Comparison of ENCODE assay signal across 20 mouse cellular contexts in the genomic region with DNA sequence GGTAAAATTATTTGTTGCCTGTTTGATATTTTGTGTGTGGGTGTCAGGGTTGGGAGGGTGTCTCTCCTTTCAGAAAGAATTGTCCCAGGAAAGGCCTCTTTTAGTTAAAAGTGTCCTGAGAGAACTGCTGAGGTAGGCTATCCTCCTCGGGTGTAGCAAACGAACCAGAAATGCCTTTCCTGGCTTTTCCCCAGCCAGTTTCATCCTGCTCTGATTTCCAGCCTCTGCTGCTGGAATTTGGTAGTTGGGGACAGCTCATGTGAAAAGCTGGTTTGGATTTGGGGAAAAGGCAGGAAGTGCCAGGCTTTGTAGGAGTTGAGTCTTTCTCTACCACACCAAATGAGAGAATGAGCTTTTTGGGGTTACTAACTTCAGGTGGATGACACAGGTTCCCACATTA.
A peak's percentile ranks its signal among the peaks of the same experiment; 100 is the strongest.
DNase-seq lines count a peak whose midpoint lies in the region; TF ChIP-seq lines count a peak whose summit lies in the region.
"Had no signal": no experiment of that assay in that cellular context is flagged by ENCODE, and none has a peak within 500 bp of the region (broad histone marks: within the 10 kb centered on the region; RNA-seq: fewer than 3 reads in every experiment).

No protein-coding gene starts in this region.

- H3K4me3 ChIP-seq in heart, adult 2 months: no peak overlapping the region
- H3K4me3 ChIP-seq in layer of hippocampus, adult 2 months: no peak overlapping the region
- H3K4me3 ChIP-seq: embryonic facial prominence, embryonic 13.5 days; gastrocnemius, adult 2 months; heart, embryonic 10.5 days; hindbrain, embryonic 15.5 days had no signal

- H3K27me3 ChIP-seq in heart, adult 2 months (ENCODE audit: control insufficient read depth, insufficient read depth, low read length): no peaks in the 10 kb centered on the region
- H3K27me3 ChIP-seq: embryonic facial prominence, embryonic 13.5 days had no signal

- TF ChIP-seq POLR2A in heart, adult 2 months (IDR thresholded peaks at IDR 0.05; ENCODE audit: insufficient read depth, low read depth, low read length): no peak

- H3K79me2 ChIP-seq in heart, adult 2 months (replicated peaks; ENCODE audit: control insufficient read depth, insufficient read depth, low read length): no peaks in the 10 kb centered on the region

- no peak overlapping the region for H3K27ac ChIP-seq in heart, adult 2 months
- H3K27ac ChIP-seq in layer of hippocampus, adult 2 months: peak overlapping the region; percentile 85
- H3K27ac ChIP-seq: embryonic facial prominence, embryonic 13.5 days; gastrocnemius, adult 2 months; heart, embryonic 10.5 days; hindbrain, embryonic 15.5 days had no signal

- 33% methylated on average over 2 of the region's 2 CpGs for WGBS in heart, adult 2 months

- intact Hi-C loops in heart, adult 2 months (cut with DNase I): no loop called here

- H3K36me3 ChIP-seq in heart, adult 2 months (ENCODE audit: control insufficient read depth, insufficient read depth, low read length): no peaks in the 10 kb centered on the region
- H3K36me3 ChIP-seq: embryonic facial prominence, embryonic 13.5 days; G1E; heart, embryonic 10.5 days; hindbrain, embryonic 15.5 days had no signal

- H3K4me1 ChIP-seq in heart, adult 2 months (ENCODE audit: control insufficient read depth, insufficient read depth, low read length): peaks cover 2% of the 10 kb centered on the region; the same call in 1 of the 2 replicates
- H3K4me1 ChIP-seq: embryonic facial prominence, embryonic 13.5 days; heart, embryonic 10.5 days had no signal

- no peak for TF ChIP-seq EP300 in heart, adult 2 months (IDR thresholded peaks at IDR 0.05; ENCODE audit: insufficient read depth, low read depth, low read length)

- no peak for TF ChIP-seq CTCF in heart, adult 2 months (IDR thresholded peaks at IDR 0.05)
- TF ChIP-seq CTCF in layer of hippocampus, adult 2 months (conservative IDR thresholded peaks at IDR 0.05): no peak

- no peak overlapping the region for H3K9ac ChIP-seq in heart, adult 2 months (ENCODE audit: low read depth, low read length)
- H3K9ac ChIP-seq: embryonic facial prominence, embryonic 13.5 days; hindbrain, embryonic 15.5 days had no signal

- DNase-seq in cerebellum, postnatal 14 days: peak; percentile 15 to 20
- DNase-seq in cerebellum, postnatal 4 days (ENCODE audit: low spot score in 2 of 2): no peak
- peak; percentile 17 for DNase-seq in heart, adult 11 months
- DNase-seq in heart, adult 2 months: no peak
- DNase-seq in layer of hippocampus, adult 2 months (ENCODE audit: low spot score in 2 of 2): peak in 1 of 2 experiments; percentile 12
- DNase-seq in layer of hippocampus, postnatal 25 days (ENCODE audit: extremely low spot score in 1 of 2, low spot score in 1 of 2): no peak
- peak; percentile 54 for DNase-seq in retina, embryonic 14.5 days (ENCODE audit: low spot score)
- no peak for DNase-seq in retina, postnatal 1 day
- DNase-seq: adrenal gland, postnatal 10 days; B cell, adult 2 months; cerebellum, adult 11 months; cerebellum, adult 8-10 months; gastrocnemius, adult 2 months; gastrocnemius, postnatal 25 days; heart, postnatal 10 days; heart, postnatal 4 days had no signal

Comparison
In these comparisons a context has a peak if more than half of its experiments do, and no peak if none do; other contexts are left out.
1. DNase-seq: peak in cerebellum, postnatal 14 days (2 of 2), heart, adult 11 months (single experiment) and retina, embryonic 14.5 days (single experiment); none in cerebellum, postnatal 4 days (0 of 2), heart, adult 2 months (0 of 2), layer of hippocampus, postnatal 25 days (0 of 2) and retina, postnatal 1 day (single experiment).